Mouse (Mus musculus) midbrain, embryonic 14.5 days (tissue): ENCODE measurements around the gene Sfxn5. TPM values are rescaled to one million over a fixed set of nuclear protein-coding genes. Genes with fewer than 3 reads are reported as not detected.

Experiments
- ATAC-seq: fragments of 200-750 bp; cut with Nextera tagmentation; 2 replicates; pipeline ENCODE4 v1.8.0; 2017; ENCODE audit warnings: moderate number of reproducible peaks, moderate library complexity; ENCODE audit not compliant: low FRiP score, low TSS enrichment
- DNase-seq: peaks from one replicate; pipeline ENCODE4 v3.0.0-alpha.2; 2015
- H3K27ac ChIP-seq: fragments of 300-500 bp; sonication (generic); replicated peaks from 2 replicates; pipeline ENCODE4 v1.5.1; 2014; ENCODE audit warnings: mild to moderate bottlenecking, low read depth, low read length, moderate library complexity
- H3K27me3 ChIP-seq: fragments of 300-500 bp; sonication (generic); 2 replicates; pipeline ENCODE4 v1.6.1; 2014; ENCODE audit warnings: low read length, control low read depth, mixed read lengths; ENCODE audit not compliant: control insufficient read depth, insufficient read depth
- H3K36me3 ChIP-seq: fragments of 300-500 bp; sonication (generic); 2 replicates; pipeline ENCODE4 v1.6.1; 2014; ENCODE audit warnings: low read length, control low read depth; ENCODE audit not compliant: control insufficient read depth, insufficient read depth
- H3K4me1 ChIP-seq: fragments of 300-500 bp; sonication (generic); 2 replicates; pipeline ENCODE4 v1.6.1; 2014; ENCODE audit warnings: mild to moderate bottlenecking, antibody characterized with exemption, low read length, control low read depth; ENCODE audit not compliant: control insufficient read depth, insufficient read depth
- H3K4me2 ChIP-seq: fragments of 300-500 bp; sonication (generic); 2 replicates; pipeline ENCODE4 v1.6.1; 2014; ENCODE audit warnings: mild to moderate bottlenecking, low read length, moderate library complexity
- H3K4me3 ChIP-seq: fragments of 300-500 bp; sonication (generic); replicated peaks from 2 replicates; pipeline ENCODE4 v1.5.1; 2014; ENCODE audit warnings: low read depth, low read length
- H3K9ac ChIP-seq: fragments of 300-500 bp; sonication (generic); replicated peaks from 2 replicates; pipeline ENCODE4 v1.6.1; 2014; ENCODE audit warnings: mild to moderate bottlenecking, low read length, moderate library complexity
- H3K9me3 ChIP-seq: fragments of 300-500 bp; sonication (generic); 2 replicates; pipeline ENCODE4 v1.6.1; 2016; ENCODE audit warnings: low read length, control low read depth, mixed read lengths; ENCODE audit not compliant: control insufficient read depth
- WGBS: fragments of 180-500 bp; shearing (Covaris S2); extraction: QIAGEN DNeasy Blood & Tissue Kit; methylation state at CpG from one replicate; pipeline ENCODE4 v1.1.7; 2014; 5-methylcytosine and 5-hydroxymethylcytosine counted together
- polyA plus RNA-seq: library from polyadenylated mRNA; unstranded; fragments of >200 nt; fragmentation: Nextera tagmentation; extraction: Ambion mirVana; gene quantifications from 2 replicates; pipeline ENCODE4 v1.2.1, GENCODE M21; 2014

The Sfxn5 gene
- polyA plus RNA-seq, 1 experiment from 2014 or later: 15.6 TPM

DNA sequence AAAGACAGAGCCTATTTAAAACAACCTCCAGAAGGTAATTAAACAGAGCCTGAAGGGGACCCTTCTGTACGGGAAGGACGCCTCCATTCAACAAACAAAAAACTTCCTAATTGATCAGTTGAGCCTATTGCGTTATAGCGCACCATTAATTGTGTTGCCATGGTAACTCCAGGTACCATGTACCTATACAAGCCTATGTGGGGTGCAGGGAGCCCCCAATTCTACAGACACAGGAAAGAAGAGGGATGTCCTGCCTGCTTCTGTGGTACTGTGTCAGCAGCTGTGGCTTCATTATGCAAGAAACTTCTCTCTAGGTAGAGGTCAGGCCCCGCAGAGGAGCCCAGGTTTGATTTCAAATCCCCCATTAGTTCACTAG is 39.2 kb downstream of the Sfxn5 start:
- WGBS: 58% methylated on average over 5 of the region's 5 CpGs
- peak overlapping the region; percentile 49; the same call in 1 of the 2 replicates for H3K27ac ChIP-seq
- H3K9me3 ChIP-seq: no peaks in the 10 kb centered on the region; the same call in 1 of the 2 replicates
- no peak overlapping the region for H3K4me2 ChIP-seq
- no peaks in the 10 kb centered on the region for H3K36me3 ChIP-seq
- no peaks in the 10 kb centered on the region for H3K27me3 ChIP-seq
- H3K4me3 ChIP-seq: no peak overlapping the region
- no peak for ATAC-seq
- no peak overlapping the region for H3K9ac ChIP-seq
- DNase-seq: peak; percentile 24
- 0 out of 2 replicates have a peak, but pooled peaks cover 5% of the 10 kb centered on the region for H3K4me1 ChIP-seq

DNA sequence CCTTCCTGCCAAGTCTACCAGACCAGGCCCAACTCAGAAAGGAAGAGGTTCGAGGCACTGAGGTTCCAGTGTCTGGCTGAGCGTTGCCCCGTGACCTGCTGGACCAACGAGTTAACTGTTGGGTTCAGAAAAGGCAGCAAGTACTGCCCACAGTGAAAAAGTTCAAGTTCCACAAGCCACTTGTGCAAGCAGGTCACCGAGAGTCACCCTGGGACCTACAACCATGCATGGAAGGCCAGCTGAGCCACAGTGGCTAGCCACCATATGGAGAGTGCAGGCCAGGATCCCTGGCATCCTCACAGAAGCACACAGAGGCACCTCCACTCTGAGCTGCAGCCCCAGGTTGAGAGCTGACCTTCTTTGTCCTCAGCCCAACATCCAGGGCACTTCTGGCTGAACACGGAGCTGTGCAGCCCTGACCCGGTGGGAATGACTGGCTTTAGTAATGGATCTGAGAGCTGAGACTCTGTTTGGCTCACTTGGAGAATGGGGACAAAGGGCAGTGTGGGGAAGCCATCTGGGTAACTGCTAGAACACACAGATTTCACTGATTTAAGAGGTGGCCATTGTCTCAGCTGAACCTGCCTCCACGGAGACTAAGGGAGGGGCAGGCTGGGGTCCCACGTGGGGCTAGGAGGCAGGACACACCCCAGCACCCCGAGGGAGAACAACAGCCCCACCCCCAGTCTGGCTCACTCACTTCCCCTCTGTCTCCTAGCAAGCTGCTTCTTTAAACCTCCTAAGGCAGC is 39.8 kb downstream of the Sfxn5 start:
- no peak for DNase-seq
- Histone ChIP-seq H3K4me2 (no peak overlapping the region), H3K9me3 (no peaks in the 10 kb centered on the region), H3K4me3 (no peak overlapping the region), H3K36me3 (no peaks in the 10 kb centered on the region), H3K9ac (no peak overlapping the region), H3K4me1 (0 out of 2 replicates have a peak, but pooled peaks cover 5% of the 10 kb centered on the region), H3K27me3 (no peaks in the 10 kb centered on the region), H3K27ac (peak overlapping the region; percentile 49; the same call in 1 of the 2 replicates)
- 55% methylated on average over 10 of the region's 10 CpGs for WGBS
- ATAC-seq: no peak

DNA sequence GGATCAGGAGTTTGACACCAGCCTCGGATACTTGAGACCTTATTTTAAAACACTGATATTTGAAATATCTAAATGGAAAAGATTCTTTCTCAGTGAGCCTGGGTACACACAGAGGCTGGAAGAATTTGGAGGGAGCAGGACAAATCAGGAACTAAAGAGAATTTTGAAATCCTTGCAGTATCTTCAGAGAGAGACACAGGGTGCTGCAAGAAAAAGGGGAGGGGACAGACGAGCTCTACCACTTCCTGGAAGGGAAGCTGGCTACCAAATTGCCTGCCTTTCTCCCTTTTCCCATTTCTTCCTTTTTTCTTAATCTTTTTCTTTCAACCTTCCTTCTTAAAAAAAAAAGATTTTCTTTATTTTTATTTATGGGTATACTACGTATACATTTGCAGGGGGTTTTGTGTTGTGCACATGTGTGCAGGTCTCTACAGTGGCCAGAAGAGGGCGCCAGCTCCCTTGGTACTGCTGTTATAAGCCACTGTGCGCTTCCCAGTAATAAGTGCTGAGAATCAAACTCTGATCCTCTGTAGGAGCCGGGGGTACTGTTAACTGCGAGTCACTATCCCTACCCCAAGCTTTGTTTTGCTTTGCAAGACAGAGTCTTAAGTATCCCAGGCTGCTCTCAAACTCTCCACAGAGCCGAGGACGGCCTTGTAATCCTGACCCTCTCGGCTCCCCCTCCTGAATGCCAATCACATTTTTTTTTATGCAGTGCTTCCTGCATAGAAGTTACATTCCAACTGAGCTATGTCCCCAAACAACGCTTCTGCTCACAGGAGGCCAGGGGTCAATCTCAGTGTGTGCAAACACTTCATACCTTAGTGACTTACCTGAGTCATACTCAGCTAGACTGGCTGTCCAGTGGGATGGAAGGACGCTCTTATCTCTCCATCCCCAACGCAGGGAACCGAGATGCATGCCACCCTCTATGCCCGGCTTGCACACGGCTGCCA is 42.1 kb downstream of the Sfxn5 start:
- ATAC-seq (no peak), DNase-seq (no peak)
- WGBS: 90% methylated on average over 16 of the region's 16 CpGs
- H3K4me1 ChIP-seq: 0 out of 2 replicates have a peak, but pooled peaks cover 5% of the 10 kb centered on the region
- H3K4me2 ChIP-seq: no peak overlapping the region
- H3K27ac ChIP-seq: no peak overlapping the region
- no peak overlapping the region for H3K9ac ChIP-seq
- H3K36me3 ChIP-seq: no peaks in the 10 kb centered on the region
- no peaks in the 10 kb centered on the region for H3K27me3 ChIP-seq
- H3K4me3 ChIP-seq: no peak overlapping the region
- H3K9me3 ChIP-seq: no peaks in the 10 kb centered on the region

DNA sequence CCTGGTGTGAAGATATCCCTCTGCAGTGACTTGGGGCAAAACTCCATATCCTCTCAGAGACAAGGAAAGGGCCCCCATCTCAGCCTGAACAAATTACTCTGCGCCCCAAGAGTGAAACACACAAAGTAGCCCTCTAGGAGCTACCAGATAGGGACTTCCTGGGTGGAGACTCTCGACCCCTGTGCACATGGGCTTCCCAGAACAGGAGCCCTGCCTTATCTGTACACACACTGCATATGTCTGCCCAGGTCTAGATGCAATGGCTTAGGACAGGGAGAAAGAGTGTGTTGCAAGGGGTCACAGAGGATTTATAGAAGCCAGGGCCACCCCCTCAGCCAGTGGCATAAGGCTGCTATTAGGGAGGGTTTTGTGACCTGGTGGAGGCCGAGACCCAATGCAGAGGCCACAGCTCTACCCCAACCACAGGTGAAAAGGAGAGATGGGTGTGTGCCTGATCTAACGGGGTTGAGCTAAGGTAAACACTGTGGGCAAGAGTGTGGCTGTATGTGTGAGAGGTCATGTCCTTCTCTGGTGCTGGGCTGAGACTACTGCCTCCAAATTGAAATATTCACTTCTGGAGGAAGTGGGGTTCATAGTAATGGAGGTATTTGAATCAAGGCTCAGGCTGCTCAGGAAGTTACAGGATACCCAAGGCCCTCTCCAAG is 44.9 kb downstream of the Sfxn5 start:
- no peak overlapping the region for H3K27ac ChIP-seq
- ATAC-seq: no peak
- H3K4me1 ChIP-seq: 0 out of 2 replicates have a peak, but pooled peaks cover 2% of the 10 kb centered on the region
- H3K27me3 ChIP-seq: no peaks in the 10 kb centered on the region
- no peak overlapping the region for H3K4me3 ChIP-seq
- no peaks in the 10 kb centered on the region for H3K9me3 ChIP-seq
- H3K9ac ChIP-seq: no peak overlapping the region
- WGBS: 87% methylated on average over 4 of the region's 4 CpGs
- H3K36me3 ChIP-seq: no peaks in the 10 kb centered on the region
- no peak overlapping the region for H3K4me2 ChIP-seq
- DNase-seq: no peak

DNA sequence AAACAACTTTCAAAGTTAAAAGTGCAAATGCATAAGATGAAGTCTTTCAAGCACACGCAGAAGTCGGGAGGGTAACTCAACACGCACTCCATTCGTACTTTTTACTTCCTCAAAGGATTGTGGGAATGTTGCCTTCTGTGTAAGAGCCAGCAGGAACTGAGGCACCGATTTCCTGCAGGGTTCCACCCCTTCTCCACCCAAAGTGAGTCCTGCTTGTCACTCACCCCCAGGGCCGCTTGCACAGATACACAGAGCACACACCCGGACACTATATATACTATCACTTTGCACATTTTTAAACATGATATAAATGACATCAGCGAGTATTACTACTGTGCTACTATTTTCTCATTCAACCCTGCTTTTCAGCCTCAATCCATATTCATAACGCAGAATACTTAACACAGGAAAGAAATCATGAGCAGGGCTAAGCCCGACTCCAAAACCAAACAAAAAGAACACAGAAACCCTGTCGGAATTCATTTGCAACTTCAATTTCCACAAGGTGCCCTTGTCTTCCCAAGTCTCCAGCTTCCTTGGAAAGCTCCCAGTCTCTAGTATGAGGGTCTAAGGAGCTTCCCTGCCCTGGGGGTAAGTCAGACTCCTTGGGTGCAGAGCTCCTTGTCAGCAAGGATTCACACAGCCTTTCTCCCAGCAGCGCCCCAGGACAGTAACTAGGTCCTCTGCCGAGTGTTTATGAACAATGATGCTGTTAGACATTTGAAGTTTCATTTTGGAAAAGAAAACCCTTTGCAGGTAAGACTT is 46.8 kb downstream of the Sfxn5 start:
- 86% methylated on average over 13 of the region's 13 CpGs for WGBS
- Histone ChIP-seq H3K9me3 (no peaks in the 10 kb centered on the region), H3K27ac (no peak overlapping the region), H3K36me3 (no peaks in the 10 kb centered on the region), H3K9ac (no peak overlapping the region), H3K4me1 (no peaks in the 10 kb centered on the region), H3K27me3 (no peaks in the 10 kb centered on the region), H3K4me3 (no peak overlapping the region), H3K4me2 (no peak overlapping the region)
- DNase-seq (no peak), ATAC-seq (no peak)

DNA sequence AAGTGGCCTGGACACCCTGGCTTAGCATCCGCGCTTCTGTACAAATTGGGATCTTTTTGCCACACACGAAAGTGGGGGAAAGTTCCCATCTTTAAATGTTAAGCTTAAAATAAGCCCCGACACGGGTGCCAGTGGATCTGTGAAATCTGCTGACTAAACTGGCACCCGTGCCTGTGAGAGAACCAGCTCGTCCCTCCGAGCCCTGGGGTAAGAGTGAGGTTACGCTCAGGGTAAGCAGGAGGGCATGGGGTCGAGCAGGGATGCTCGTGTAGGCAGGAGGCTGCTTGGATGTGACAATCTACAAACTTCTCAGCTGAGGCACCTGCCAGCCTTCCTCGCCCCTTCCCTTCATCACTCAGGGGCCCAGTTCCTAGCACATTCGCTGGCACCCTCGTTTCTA is 52.4 kb downstream of the Sfxn5 start:
- H3K4me2 ChIP-seq: no peak overlapping the region
- H3K9ac ChIP-seq: no peak overlapping the region
- DNase-seq (no peak), ATAC-seq (no peak)
- H3K36me3 ChIP-seq: no peaks in the 10 kb centered on the region
- WGBS: 90% methylated on average over 14 of the region's 14 CpGs
- no peak overlapping the region for H3K4me3 ChIP-seq
- H3K4me1 ChIP-seq: no peaks in the 10 kb centered on the region
- no peak overlapping the region for H3K27ac ChIP-seq
- no peaks in the 10 kb centered on the region for H3K27me3 ChIP-seq
- H3K9me3 ChIP-seq: no peaks in the 10 kb centered on the region

DNA sequence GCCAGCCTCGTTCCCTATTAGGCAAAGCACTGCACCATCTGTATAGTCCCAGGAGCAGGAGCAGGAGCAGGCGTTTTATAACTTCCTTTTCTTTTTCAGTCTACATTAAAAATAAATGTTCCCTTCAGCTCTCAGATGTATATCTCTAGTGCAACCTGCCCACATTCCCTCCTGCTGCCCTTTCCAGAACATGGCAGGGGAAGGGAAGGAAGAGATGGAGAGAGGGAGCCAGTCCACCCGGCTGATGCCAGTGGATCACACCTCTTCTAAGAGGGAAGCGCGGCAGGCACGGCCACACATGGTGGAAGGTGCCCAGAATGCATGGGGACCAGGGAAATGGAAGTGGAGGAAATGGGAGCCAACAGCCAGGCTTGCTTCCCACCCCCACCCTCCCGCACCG is 56.7 kb downstream of the Sfxn5 start:
- no peak for ATAC-seq
- WGBS: 72% methylated on average over 8 of the region's 8 CpGs

DNA sequence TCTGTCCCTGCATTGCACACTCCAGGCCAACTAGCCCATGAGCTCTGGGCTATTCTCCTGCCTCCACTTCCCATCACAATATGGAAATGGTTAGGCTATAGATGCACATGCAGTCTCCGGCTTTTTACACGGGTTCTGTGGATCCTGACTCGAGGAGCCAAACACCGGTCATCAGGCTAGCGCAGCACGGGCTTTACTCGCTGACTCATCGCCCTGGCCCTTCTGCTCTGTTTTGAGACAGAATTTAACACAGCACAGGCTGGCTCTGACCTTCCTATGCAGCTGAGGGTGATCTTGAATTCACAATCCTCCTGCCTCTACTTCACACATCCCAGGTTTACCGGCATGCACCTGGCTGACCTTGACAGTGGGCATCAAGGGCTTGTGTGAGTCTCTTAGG is 60.8 kb downstream of the Sfxn5 start:
- Histone ChIP-seq H3K4me1 (no peaks in the 10 kb centered on the region), H3K27ac (no peak overlapping the region), H3K9ac (no peak overlapping the region), H3K4me2 (no peak overlapping the region), H3K4me3 (no peak overlapping the region), H3K9me3 (no peaks in the 10 kb centered on the region), H3K27me3 (no peaks in the 10 kb centered on the region), H3K36me3 (no peaks in the 10 kb centered on the region)
- 92% methylated on average over 9 of the region's 9 CpGs for WGBS
- DNase-seq (no peak), ATAC-seq (no peak)

More for the DNA sequence above, 56.7 kb downstream of the Sfxn5 start:
- H3K36me3 ChIP-seq: no peaks in the 10 kb centered on the region
- H3K4me3 ChIP-seq: no peak overlapping the region
- no peaks in the 10 kb centered on the region for H3K27me3 ChIP-seq
- H3K27ac ChIP-seq: no peak overlapping the region
- no peak overlapping the region for H3K4me2 ChIP-seq
- H3K9ac ChIP-seq: no peak overlapping the region
- no peaks in the 10 kb centered on the region for H3K4me1 ChIP-seq
- DNase-seq: no peak
- H3K9me3 ChIP-seq: no peaks in the 10 kb centered on the region
